Mouse (Mus musculus): ENCODE measurements at regions not wholly inside any gene's neighbourhood (a gene's known extent, or its start where the extent isn't known, plus 50 kb on each side); places are given as distances from the start of the nearest gene placed in this dataset.

- WGBS, result 83% methylated on average over 1 of the region's 1 CpGs
- H3K4me2 ChIP-seq (ENCODE audit: low read depth, low read length), result no peak overlapping the region
- no peak overlapping the region for H3K9ac ChIP-seq (ENCODE audit: low read length)
- H3K27me3 ChIP-seq (ENCODE audit: control insufficient read depth, insufficient read depth, low read depth, low read length), result no peaks in the 10 kb centered on the region
- H3K27ac ChIP-seq (ENCODE audit: low read length), result no peak overlapping the region
- no peak overlapping the region for H3K4me3 ChIP-seq (ENCODE audit: low read length)
- ATAC-seq (ENCODE audit: low read depth), result no peak
- H3K36me3 ChIP-seq (ENCODE audit: control insufficient read depth, insufficient read depth, low read length), result no peaks in the 10 kb centered on the region
- no peaks in the 10 kb centered on the region for H3K4me1 ChIP-seq (replicated peaks; ENCODE audit: control insufficient read depth, insufficient read depth, low read length)
- H3K9me3 ChIP-seq (ENCODE audit: control insufficient read depth, low read length), result no peaks in the 10 kb centered on the region
Observed at GRCm38 (mm10) chr4:29034406-29034805, 221.5 kb downstream of the Epha7 start.

- H3K27me3 ChIP-seq (ENCODE audit: control insufficient read depth, insufficient read depth, low read depth, low read length), result no peaks in the 10 kb centered on the region
- no peaks in the 10 kb centered on the region for H3K9me3 ChIP-seq (ENCODE audit: control insufficient read depth, low read length)
- no peak overlapping the region for H3K4me3 ChIP-seq (ENCODE audit: low read length)
- H3K9ac ChIP-seq (ENCODE audit: low read length), result no peak overlapping the region
- no peaks in the 10 kb centered on the region for H3K4me1 ChIP-seq (replicated peaks; ENCODE audit: control insufficient read depth, insufficient read depth, low read length)
- no peak overlapping the region for H3K27ac ChIP-seq (ENCODE audit: low read length)
- no peak overlapping the region for H3K4me2 ChIP-seq (ENCODE audit: low read depth, low read length)
- 8% methylated on average over 1 of the region's 1 CpGs for WGBS
- H3K36me3 ChIP-seq (ENCODE audit: control insufficient read depth, insufficient read depth, low read length), result no peaks in the 10 kb centered on the region
- no peak for ATAC-seq (ENCODE audit: low read depth)
Observed at GRCm38 (mm10) chr4:29039993-29040392, 227.1 kb downstream of the Epha7 start.

GRCm38 (mm10) chr4:29068678-29069621 is 256.0 kb downstream of the Epha7 start:
- no peaks in the 10 kb centered on the region for H3K36me3 ChIP-seq (ENCODE audit: control insufficient read depth, insufficient read depth, low read length)
- H3K9ac ChIP-seq (ENCODE audit: low read length), result no peak overlapping the region
- 72% methylated on average over 12 of the region's 12 CpGs for WGBS
- H3K4me1 ChIP-seq (replicated peaks; ENCODE audit: control insufficient read depth, insufficient read depth, low read length), result peaks cover 11% of the 10 kb centered on the region; the same call in 1 of the 2 replicates
- H3K9me3 ChIP-seq (ENCODE audit: control insufficient read depth, low read length), result no peaks in the 10 kb centered on the region
- no peak overlapping the region for H3K4me3 ChIP-seq (ENCODE audit: low read length)
- H3K27ac ChIP-seq (ENCODE audit: low read length), result peak overlapping the region; percentile 52; the same call in 1 of the 2 replicates
- no peaks in the 10 kb centered on the region for H3K27me3 ChIP-seq (ENCODE audit: control insufficient read depth, insufficient read depth, low read depth, low read length)
- no peak overlapping the region for H3K4me2 ChIP-seq (ENCODE audit: low read depth, low read length)
- ATAC-seq (ENCODE audit: low read depth), result no peak

- H3K4me3 ChIP-seq (ENCODE audit: low read length), result no peak overlapping the region
- no peak overlapping the region for H3K9ac ChIP-seq (ENCODE audit: low read length)
- no peaks in the 10 kb centered on the region for H3K36me3 ChIP-seq (ENCODE audit: control insufficient read depth, insufficient read depth, low read length)
- no peaks in the 10 kb centered on the region for H3K4me1 ChIP-seq (replicated peaks; ENCODE audit: control insufficient read depth, insufficient read depth, low read length)
- no peak overlapping the region for H3K4me2 ChIP-seq (ENCODE audit: low read depth, low read length)
- no peaks in the 10 kb centered on the region for H3K27me3 ChIP-seq (ENCODE audit: control insufficient read depth, insufficient read depth, low read depth, low read length)
- no peak for ATAC-seq (ENCODE audit: low read depth)
- H3K9me3 ChIP-seq (ENCODE audit: control insufficient read depth, low read length), result no peaks in the 10 kb centered on the region
- H3K27ac ChIP-seq (ENCODE audit: low read length), result no peak overlapping the region
Observed at GRCm38 (mm10) chr4:29074204-29074603, 261.3 kb downstream of the Epha7 start.

- WGBS, result 39% methylated on average over 3 of the region's 3 CpGs
- no peaks in the 10 kb centered on the region for H3K4me1 ChIP-seq (replicated peaks; ENCODE audit: control insufficient read depth, insufficient read depth, low read length)
- no peak overlapping the region for H3K27ac ChIP-seq (ENCODE audit: low read length)
- no peaks in the 10 kb centered on the region for H3K27me3 ChIP-seq (ENCODE audit: control insufficient read depth, insufficient read depth, low read depth, low read length)
- no peak overlapping the region for H3K4me2 ChIP-seq (ENCODE audit: low read depth, low read length)
- no peaks in the 10 kb centered on the region for H3K9me3 ChIP-seq (ENCODE audit: control insufficient read depth, low read length)
- no peak for ATAC-seq (ENCODE audit: low read depth)
- no peak overlapping the region for H3K9ac ChIP-seq (ENCODE audit: low read length)
- no peaks in the 10 kb centered on the region for H3K36me3 ChIP-seq (ENCODE audit: control insufficient read depth, insufficient read depth, low read length)
- no peak overlapping the region for H3K4me3 ChIP-seq (ENCODE audit: low read length)
Observed at GRCm38 (mm10) chr4:29074851-29075250, 261.9 kb downstream of the Epha7 start.

- Histone ChIP-seq H3K4me2 (ENCODE audit: low read depth, low read length) (no peak overlapping the region), H3K27ac (ENCODE audit: low read length) (no peak overlapping the region), H3K9ac (ENCODE audit: low read length) (no peak overlapping the region), H3K27me3 (ENCODE audit: control insufficient read depth, insufficient read depth, low read depth, low read length) (no peaks in the 10 kb centered on the region), H3K36me3 (ENCODE audit: control insufficient read depth, insufficient read depth, low read length) (no peaks in the 10 kb centered on the region), H3K4me3 (ENCODE audit: low read length) (no peak overlapping the region), H3K9me3 (ENCODE audit: control insufficient read depth, low read length) (no peaks in the 10 kb centered on the region), H3K4me1 (replicated peaks; ENCODE audit: control insufficient read depth, insufficient read depth, low read length) (no peaks in the 10 kb centered on the region)
- 72% methylated on average over 3 of the region's 3 CpGs for WGBS
- ATAC-seq (ENCODE audit: low read depth), result no peak
Observed at GRCm38 (mm10) chr4:29076683-29077082, 263.8 kb downstream of the Epha7 start.

GRCm38 (mm10) chr4:29078391-29078790 is 265.5 kb downstream of the Epha7 start:
- Histone ChIP-seq H3K9ac (ENCODE audit: low read length) (no peak overlapping the region), H3K4me1 (replicated peaks; ENCODE audit: control insufficient read depth, insufficient read depth, low read length) (no peaks in the 10 kb centered on the region), H3K36me3 (ENCODE audit: control insufficient read depth, insufficient read depth, low read length) (no peaks in the 10 kb centered on the region), H3K27me3 (ENCODE audit: control insufficient read depth, insufficient read depth, low read depth, low read length) (no peaks in the 10 kb centered on the region), H3K27ac (ENCODE audit: low read length) (no peak overlapping the region), H3K4me2 (ENCODE audit: low read depth, low read length) (no peak overlapping the region), H3K9me3 (ENCODE audit: control insufficient read depth, low read length) (no peaks in the 10 kb centered on the region), H3K4me3 (ENCODE audit: low read length) (no peak overlapping the region)
- no peak for ATAC-seq (ENCODE audit: low read depth)
- WGBS, result 95% methylated on average over 3 of the region's 3 CpGs

GRCm38 (mm10) chr4:29083545-29084290 is 270.8 kb downstream of the Epha7 start:
- Histone ChIP-seq H3K36me3 (ENCODE audit: control insufficient read depth, insufficient read depth, low read length) (no peaks in the 10 kb centered on the region), H3K4me2 (ENCODE audit: low read depth, low read length) (no peak overlapping the region), H3K4me1 (replicated peaks; ENCODE audit: control insufficient read depth, insufficient read depth, low read length) (no peaks in the 10 kb centered on the region), H3K27ac (ENCODE audit: low read length) (no peak overlapping the region), H3K4me3 (ENCODE audit: low read length) (no peak overlapping the region), H3K9me3 (ENCODE audit: control insufficient read depth, low read length) (no peaks in the 10 kb centered on the region), H3K9ac (ENCODE audit: low read length) (no peak overlapping the region), H3K27me3 (ENCODE audit: control insufficient read depth, insufficient read depth, low read depth, low read length) (no peaks in the 10 kb centered on the region)
- WGBS, result 73% methylated on average over 5 of the region's 5 CpGs
- no peak for ATAC-seq (ENCODE audit: low read depth)

GRCm38 (mm10) chr4:29090949-29091348 is 278.0 kb downstream of the Epha7 start:
- H3K36me3 ChIP-seq (ENCODE audit: control insufficient read depth, insufficient read depth, low read length), result no peaks in the 10 kb centered on the region
- no peaks in the 10 kb centered on the region for H3K27me3 ChIP-seq (ENCODE audit: control insufficient read depth, insufficient read depth, low read depth, low read length)
- H3K4me2 ChIP-seq (ENCODE audit: low read depth, low read length), result no peak overlapping the region
- H3K27ac ChIP-seq (ENCODE audit: low read length), result peak overlapping the region; percentile 76
- 17% methylated on average over 4 of the region's 4 CpGs for WGBS
- peaks cover 17% of the 10 kb centered on the region for H3K4me1 ChIP-seq (replicated peaks; ENCODE audit: control insufficient read depth, insufficient read depth, low read length)
- no peak overlapping the region for H3K9ac ChIP-seq (ENCODE audit: low read length)
- no peaks in the 10 kb centered on the region; the same call in 1 of the 2 replicates for H3K9me3 ChIP-seq (ENCODE audit: control insufficient read depth, low read length)
- H3K4me3 ChIP-seq (ENCODE audit: low read length), result no peak overlapping the region
- ATAC-seq (ENCODE audit: low read depth), result peak; percentile 45
